ENCODE assay signal across 12 mouse cellular contexts in genomic region chr15:77851136-77851535, GRCm38 (mm10). TPM values are rescaled to one million over a fixed set of nuclear protein-coding genes. Genes with fewer than 3 reads are reported as not detected.
A peak's percentile ranks its signal among the peaks of the same experiment; 100 is the strongest.
DNase-seq lines count a peak whose midpoint lies in the region; ATAC-seq and TF ChIP-seq lines count a peak whose summit lies in the region.
"Had no signal": no experiment of that assay in that cellular context is flagged by ENCODE, and none has a peak within 500 bp of the region (broad histone marks: within the 10 kb centered on the region; RNA-seq: fewer than 3 reads in every experiment).

No protein-coding gene starts in this region.

- ATAC-seq in intestine, embryonic 16.5 days, result no peak
- ATAC-seq in intestine, postnatal 0 days, result no peak

- no peak overlapping the region for H3K9ac ChIP-seq in intestine, embryonic 16.5 days (ENCODE audit: low read depth, low read length)
- H3K9ac ChIP-seq in intestine, postnatal 0 days (ENCODE audit: low read depth, low read length), result no peak overlapping the region
- H3K9ac ChIP-seq: hindbrain, embryonic 12.5 days; neural tube, embryonic 15.5 days had no signal

- no peaks in the 10 kb centered on the region for H3K27me3 ChIP-seq in intestine, embryonic 16.5 days (replicated peaks; ENCODE audit: control insufficient read depth, insufficient read depth, low read length)
- H3K27me3 ChIP-seq in intestine, postnatal 0 days (replicated peaks; ENCODE audit: control insufficient read depth, insufficient read depth, low read length), result no peaks in the 10 kb centered on the region
- H3K27me3 ChIP-seq in splenic B cell, adult 2 months (ENCODE audit: control insufficient read depth, insufficient read depth, low read length, poor library complexity, severe bottlenecking), result no peaks in the 10 kb centered on the region
- H3K27me3 ChIP-seq: hindbrain, embryonic 12.5 days; neural tube, embryonic 15.5 days had no signal

- H3K4me1 ChIP-seq in intestine, embryonic 16.5 days (ENCODE audit: control insufficient read depth, insufficient read depth, low read length), result peaks cover 25% of the 10 kb centered on the region
- H3K4me1 ChIP-seq in intestine, postnatal 0 days (replicated peaks; ENCODE audit: control insufficient read depth, insufficient read depth, low read length), result peaks cover 5% of the 10 kb centered on the region; the same call in 1 of the 2 replicates
- H3K4me1 ChIP-seq: hindbrain, embryonic 12.5 days; neural tube, embryonic 15.5 days had no signal

- H3K27ac ChIP-seq in intestine, embryonic 16.5 days (ENCODE audit: low read length), result peak overlapping the region; percentile 45; the same call in 1 of the 2 replicates
- no peak overlapping the region for H3K27ac ChIP-seq in intestine, postnatal 0 days (ENCODE audit: low read depth, low read length)
- H3K27ac ChIP-seq: hindbrain, embryonic 12.5 days; neural tube, embryonic 15.5 days had no signal

- WGBS in intestine, embryonic 16.5 days, result 37% methylated on average over 3 of the region's 3 CpGs
- 49% methylated on average over 3 of the region's 3 CpGs for WGBS in intestine, postnatal 0 days

- no peaks in the 10 kb centered on the region for H3K36me3 ChIP-seq in intestine, embryonic 16.5 days (ENCODE audit: control insufficient read depth, insufficient read depth, low read length)
- no peaks in the 10 kb centered on the region for H3K36me3 ChIP-seq in intestine, postnatal 0 days (ENCODE audit: control insufficient read depth, insufficient read depth)
- no peaks in the 10 kb centered on the region for H3K36me3 ChIP-seq in splenic B cell, adult 2 months (ENCODE audit: control insufficient read depth, insufficient read depth, low read length, poor library complexity, severe bottlenecking)
- H3K36me3 ChIP-seq: hindbrain, embryonic 12.5 days; neural tube, embryonic 15.5 days had no signal

- no peaks in the 10 kb centered on the region for H3K9me3 ChIP-seq in intestine, embryonic 16.5 days (ENCODE audit: control insufficient read depth, low read length)
- H3K9me3 ChIP-seq in intestine, postnatal 0 days (ENCODE audit: control insufficient read depth), result no peaks in the 10 kb centered on the region
- H3K9me3 ChIP-seq: hindbrain, embryonic 12.5 days; neural tube, embryonic 15.5 days had no signal

- no peak for TF ChIP-seq CTCF in intestine, postnatal 0 days (IDR thresholded peaks at IDR 0.05; ENCODE audit: low read depth)

- intact Hi-C loops in left cerebral cortex, postnatal 25 days (cut with DNase I), result no loop called here

- H3K4me2 ChIP-seq in intestine, embryonic 16.5 days (ENCODE audit: low read depth, low read length), result no peak overlapping the region
- no peak overlapping the region for H3K4me2 ChIP-seq in intestine, postnatal 0 days (replicated peaks; ENCODE audit: low read depth)
- H3K4me2 ChIP-seq: hindbrain, embryonic 12.5 days; neural tube, embryonic 15.5 days had no signal

- no peak overlapping the region for H3K4me3 ChIP-seq in intestine, embryonic 16.5 days (ENCODE audit: low read length)
- no peak overlapping the region for H3K4me3 ChIP-seq in intestine, postnatal 0 days (ENCODE audit: low read depth, low read length)
- H3K4me3 ChIP-seq: hindbrain, embryonic 12.5 days; neural tube, embryonic 15.5 days had no signal

- peak; percentile 79 for DNase-seq in ES-CJ7 (ENCODE audit: low read depth, low spot score)
- DNase-seq in lung, postnatal 10 days, result peak; percentile 74
- peak; percentile 43 for DNase-seq in splenic B cell, adult 2 months (ENCODE audit: low read depth, low spot score)
- no peak for DNase-seq in cerebellum, adult 8-10 months
- no peak for DNase-seq in urinary bladder, postnatal 10 days (ENCODE audit: low spot score)
- DNase-seq in left cerebral cortex, postnatal 25 days (ENCODE audit: low spot score in 2 of 2), result no peak
- DNase-seq: adrenal gland, postnatal 10 days; cerebellum, adult 18-20 months had no signal

RNA-seq across cellular contexts. Expression of gene Myh9, which starts 9.2 kb away (rescaled TPM):
- polyA plus RNA-seq in intestine, embryonic 16.5 days (2015; fragmentation: Nextera tagmentation; extraction: Ambion mirVana), result 39.1 and 43.8 TPM in 2 replicates
- 25.7 and 27.7 TPM in 2 replicates for polyA plus RNA-seq in intestine, postnatal 0 days (2015; fragmentation: Nextera tagmentation; extraction: Ambion mirVana)
- total RNA-seq in left cerebral cortex, postnatal 25 days (2021), result 10 to 100 TPM; 69.9 to 75.5 TPM

Comparison
In these comparisons a context has a peak if more than half of its experiments do, and no peak if none do; other contexts are left out.
1. DNase-seq: peak in ES-CJ7 (single experiment), lung, postnatal 10 days (single experiment) and splenic B cell, adult 2 months (single experiment); none in cerebellum, adult 8-10 months (single experiment), urinary bladder, postnatal 10 days (single experiment) and left cerebral cortex, postnatal 25 days (0 of 2).